Mouse (Mus musculus): ENCODE results near the gene L1td1.

Gene L1td1

GRCm38 (mm10) chr4:98743209-98743905 lies 16.8 kb downstream of the L1td1 start:
- no peak for DNase-seq (ENCODE audit: low read depth)

GRCm38 (mm10) chr4:98743906-98744210 lies 17.3 kb downstream of the L1td1 start:
- no peak for DNase-seq (ENCODE audit: low read depth)

GRCm38 (mm10) chr4:98754456-98754855 lies 27.9 kb downstream of the L1td1 start:
- DNase-seq (ENCODE audit: low read depth) = no peak

- no peak for DNase-seq (ENCODE audit: low read depth)
Observed at GRCm38 (mm10) chr4:98756141-98756540, 29.6 kb downstream of the L1td1 start.

- no peak for DNase-seq (ENCODE audit: low read depth)
Observed at GRCm38 (mm10) chr4:98758012-98758821, 31.7 kb downstream of the L1td1 start.

GRCm38 (mm10) chr4:98758872-98759518 lies 32.5 kb downstream of the L1td1 start:
- no peak for DNase-seq (ENCODE audit: low read depth)

- DNase-seq (ENCODE audit: low read depth) = no peak
Observed at GRCm38 (mm10) chr4:98767134-98768133, 40.9 kb downstream of the L1td1 start.

GRCm38 (mm10) chr4:98773785-98774184 lies 47.3 kb downstream of the L1td1 start:
- DNase-seq (ENCODE audit: low read depth) = no peak

- no peak for DNase-seq (ENCODE audit: low read depth)
Observed at GRCm38 (mm10) chr4:98776721-98777427, 50.3 kb downstream of the L1td1 start.

GRCm38 (mm10) chr4:98777464-98777863 lies 50.9 kb downstream of the L1td1 start:
- no peak for DNase-seq (ENCODE audit: low read depth)

GRCm38 (mm10) chr4:98778219-98778618 lies 51.7 kb downstream of the L1td1 start:
- no peak for DNase-seq (ENCODE audit: low read depth)

- DNase-seq (ENCODE audit: low read depth) = no peak
Observed at GRCm38 (mm10) chr4:98785851-98786250, 59.3 kb downstream of the L1td1 start.

- DNase-seq (ENCODE audit: low read depth) = no peak
Observed at GRCm38 (mm10) chr4:98786281-98786680, 59.7 kb downstream of the L1td1 start.
